Mouse (Mus musculus) thymus, postnatal 14 days (tissue): Measurements from ENCODE around the gene Isoc2b.
"Not testable (repeated sequence)": the region's sequence is repeated elsewhere in the genome, so short reads cannot be mapped to it uniquely, and the experiment has no call there.

Source experiments
- DNase-seq: peaks from one replicate; pipeline ENCODE4 v3.0.0; 2021

Isoc2b gene

GRCm38 (mm10) chr7:4830476-4830875 lies 39.6 kb downstream of the Isoc2b start:
- DNase-seq = no peak

- DNase-seq = no peak
Measured at GRCm38 (mm10) chr7:4825365-4825764, 44.7 kb downstream of the Isoc2b start.

GRCm38 (mm10) chr7:4822162-4822907 lies 47.7 kb downstream of the Isoc2b start:
- DNase-seq = no peak

- DNase-seq = no peak
Measured at GRCm38 (mm10) chr7:4821690-4822089, 48.4 kb downstream of the Isoc2b start.

GRCm38 (mm10) chr7:4820925-4821324 lies 49.1 kb downstream of the Isoc2b start:
- DNase-seq = not testable (repeated sequence)

GRCm38 (mm10) chr7:4816559-4816958 lies 53.5 kb downstream of the Isoc2b start:
- DNase-seq = peak; percentile 34

- no peak for DNase-seq
Measured at GRCm38 (mm10) chr7:4813105-4813791, 56.8 kb downstream of the Isoc2b start.

- peak; percentile 98 for DNase-seq
Measured at GRCm38 (mm10) chr7:4812303-4813104, 57.6 kb downstream of the Isoc2b start, which contains the start of gene Ube2s. Gene Ube2s, minus strand, starts transcription at chr7:4812590.

GRCm38 (mm10) chr7:4811842-4812302 lies 58.2 kb downstream of the Isoc2b start:
- no peak for DNase-seq

GRCm38 (mm10) chr7:4811131-4811530 lies 58.9 kb downstream of the Isoc2b start:
- DNase-seq = not testable (repeated sequence)

GRCm38 (mm10) chr7:4806716-4807115 lies 63.3 kb downstream of the Isoc2b start:
- DNase-seq = peak; percentile 51

- DNase-seq = no peak
Measured at GRCm38 (mm10) chr7:4802247-4802646, 67.8 kb downstream of the Isoc2b start.

- DNase-seq = peak; percentile 21
Measured at GRCm38 (mm10) chr7:4795767-4796433, 74.2 kb downstream of the Isoc2b start.
